Mouse (Mus musculus) liver, embryonic 13.5 days (tissue): ENCODE measurements at regions not wholly inside any gene's neighbourhood (a gene's known extent, or its start where the extent isn't known, plus 50 kb on each side); places are given as distances from the start of the nearest gene placed in this dataset.

Source experiments
- ATAC-seq: fragments of 200-750 bp; cut with Nextera tagmentation; 2 replicates; pipeline ENCODE4 v1.8.0; 2017; ENCODE audit warnings: low read depth, mild to moderate bottlenecking, moderate number of reproducible peaks, moderate library complexity
- DNase-seq: peaks from one replicate; pipeline ENCODE4 v3.0.0; 2022
- H3K27ac ChIP-seq: fragments of 300-500 bp; sonication (generic); 2 replicates; pipeline ENCODE4 v1.5.1; 2015; ENCODE audit warnings: moderate library complexity, mild to moderate bottlenecking, inconsistent platforms
- H3K27me3 ChIP-seq: fragments of 300-500 bp; sonication (generic); 2 replicates; pipeline ENCODE4 v1.6.1; 2015; ENCODE audit warnings: mild to moderate bottlenecking, inconsistent platforms
- H3K36me3 ChIP-seq: fragments of 300-500 bp; sonication (generic); 2 replicates; pipeline ENCODE4 v1.6.1; 2015; ENCODE audit warnings: mild to moderate bottlenecking, inconsistent platforms
- H3K4me1 ChIP-seq: fragments of 300-500 bp; sonication (generic); replicated peaks from 2 replicates; pipeline ENCODE4 v1.6.1; 2015; ENCODE audit warnings: inconsistent platforms
- H3K4me2 ChIP-seq: fragments of 300-500 bp; sonication (generic); 2 replicates; pipeline ENCODE4 v1.6.1; 2015; ENCODE audit warnings: inconsistent platforms, mild to moderate bottlenecking, moderate library complexity
- H3K4me3 ChIP-seq: fragments of 300-500 bp; sonication (generic); replicated peaks from 2 replicates; pipeline ENCODE4 v1.5.1; 2015; ENCODE audit warnings: mild to moderate bottlenecking, inconsistent platforms
- H3K9ac ChIP-seq: fragments of 300-500 bp; sonication (generic); 2 replicates; pipeline ENCODE4 v1.6.1; 2015; ENCODE audit warnings: mild to moderate bottlenecking, inconsistent platforms
- H3K9me3 ChIP-seq: fragments of 300-500 bp; sonication (generic); replicated peaks from 2 replicates; pipeline ENCODE4 v1.6.1; 2016; ENCODE audit warnings: inconsistent platforms
- WGBS: fragments of 180-500 bp; shearing (Covaris S2); methylation state at CpG from one replicate; pipeline ENCODE4 v1.1.7; 2015; ENCODE audit not compliant: insufficient replicate concordance; 5-methylcytosine and 5-hydroxymethylcytosine counted together

DNA sequence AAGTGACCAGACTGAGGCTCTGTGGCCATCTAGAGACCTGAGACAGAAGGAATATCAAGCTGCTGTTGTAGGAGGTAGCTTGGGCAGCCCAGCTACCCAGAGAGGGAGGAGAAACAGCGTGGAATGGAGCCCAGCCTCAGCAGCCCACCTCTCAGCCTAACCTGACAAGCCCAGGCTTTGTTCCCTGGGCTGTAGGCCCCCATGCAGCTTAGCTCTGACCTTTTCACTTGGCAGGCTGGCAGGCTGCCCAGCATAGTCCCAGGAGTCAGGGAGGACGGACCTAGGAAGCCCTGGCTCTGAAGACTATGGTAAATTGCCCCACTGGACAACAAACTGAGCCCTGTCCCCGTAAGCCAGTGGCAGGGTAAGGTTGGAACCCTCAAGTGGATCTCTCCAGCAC, 141.8 kb upstream of the Csf3r start:
- WGBS = 50% methylated on average over 3 of the region's 3 CpGs
- DNase-seq = no peak

DNA sequence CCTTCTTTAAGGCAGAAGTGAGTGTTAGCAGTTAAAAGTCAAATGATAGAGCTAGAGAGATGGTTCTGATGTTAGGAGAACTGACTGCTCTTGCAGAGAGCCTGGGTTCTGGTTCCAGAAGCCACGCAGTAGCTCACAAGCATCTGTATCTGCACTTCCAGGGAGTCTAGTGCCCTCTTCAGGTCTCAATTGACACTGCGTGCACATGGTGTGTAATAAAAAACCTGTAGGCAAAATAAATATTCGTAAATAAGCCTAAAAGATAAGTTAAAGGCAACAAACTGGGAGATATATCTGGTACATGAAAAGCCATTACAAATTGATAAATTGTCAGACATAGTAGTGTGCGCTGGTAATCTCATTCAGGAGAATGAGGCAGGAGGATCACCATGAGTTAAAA, 133.8 kb upstream of the Csf3r start:
- Histone ChIP-seq H3K4me2 (no peak overlapping the region), H3K36me3 (no peaks in the 10 kb centered on the region), H3K9me3 (no peaks in the 10 kb centered on the region), H3K4me1 (no peaks in the 10 kb centered on the region), H3K9ac (no peak overlapping the region), H3K27me3 (no peaks in the 10 kb centered on the region), H3K4me3 (no peak overlapping the region), H3K27ac (no peak overlapping the region)
- 41% methylated on average over 4 of the region's 4 CpGs for WGBS
- ATAC-seq (no peak), DNase-seq (no peak)

More for the DNA sequence above, 141.8 kb upstream of the Csf3r start:
- Histone ChIP-seq H3K27ac (no peak overlapping the region), H3K9ac (no peak overlapping the region), H3K36me3 (no peaks in the 10 kb centered on the region), H3K4me3 (no peak overlapping the region), H3K27me3 (no peaks in the 10 kb centered on the region), H3K4me2 (no peak overlapping the region), H3K4me1 (no peaks in the 10 kb centered on the region), H3K9me3 (no peaks in the 10 kb centered on the region)
- ATAC-seq = no peak

DNA sequence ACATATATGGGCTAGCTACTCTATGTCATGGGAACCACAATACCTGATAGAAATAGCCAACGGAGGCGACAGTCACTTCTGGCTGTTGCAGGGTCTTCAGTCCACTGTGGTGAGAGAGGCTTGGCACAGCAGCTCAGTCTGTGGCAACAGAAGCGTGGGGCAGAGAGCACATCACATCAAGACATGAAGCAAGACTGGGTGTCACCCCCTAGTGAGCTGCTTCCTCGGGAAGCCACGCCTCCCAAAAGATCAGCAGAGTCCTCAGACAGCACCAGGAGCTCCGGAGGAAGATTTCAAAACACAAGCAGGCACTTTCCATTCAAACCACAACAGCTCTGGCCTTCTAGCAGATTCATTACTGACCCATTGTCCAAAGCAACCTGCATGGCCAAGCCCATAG, 131.2 kb upstream of the Csf3r start:
- DNase-seq = no peak

DNA sequence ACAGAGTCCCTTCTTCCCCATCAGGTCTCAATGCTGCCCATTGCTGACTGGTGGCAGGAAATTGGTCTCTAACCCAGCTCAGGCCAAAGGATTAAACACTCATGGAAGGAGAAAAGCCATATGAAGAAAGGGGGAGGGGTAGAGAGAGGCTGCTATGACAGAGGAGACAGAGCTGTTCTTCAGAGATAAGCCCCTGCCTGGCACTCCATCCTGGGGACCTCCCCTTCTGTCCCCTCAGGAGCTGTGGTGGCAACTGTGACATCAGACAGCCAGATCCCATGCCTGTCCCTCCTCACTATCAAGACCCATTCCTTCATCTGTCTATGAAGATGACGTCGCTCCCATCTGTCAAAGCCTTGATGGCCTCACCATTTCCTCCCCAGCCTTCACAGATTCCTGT, 126.6 kb upstream of the Csf3r start:
- Histone ChIP-seq H3K4me1 (peaks cover 6% of the 10 kb centered on the region; the same call in 1 of the 2 replicates), H3K4me3 (no peak overlapping the region), H3K36me3 (no peaks in the 10 kb centered on the region), H3K4me2 (no peak overlapping the region), H3K27ac (no peak overlapping the region), H3K27me3 (no peaks in the 10 kb centered on the region), H3K9me3 (no peaks in the 10 kb centered on the region), H3K9ac (no peak overlapping the region)
- 25% methylated on average over 2 of the region's 2 CpGs for WGBS
- DNase-seq (peak; percentile 16), ATAC-seq (peak; percentile 81)

More for the DNA sequence above, 131.2 kb upstream of the Csf3r start:
- Histone ChIP-seq H3K4me1 (peaks cover 6% of the 10 kb centered on the region; the same call in 1 of the 2 replicates), H3K9ac (no peak overlapping the region), H3K27ac (no peak overlapping the region), H3K36me3 (no peaks in the 10 kb centered on the region), H3K9me3 (no peaks in the 10 kb centered on the region), H3K4me3 (no peak overlapping the region), H3K27me3 (no peaks in the 10 kb centered on the region), H3K4me2 (no peak overlapping the region)
- no peak for ATAC-seq
- 40% methylated on average over 6 of the region's 6 CpGs for whole genome bisulfite sequencing

DNA sequence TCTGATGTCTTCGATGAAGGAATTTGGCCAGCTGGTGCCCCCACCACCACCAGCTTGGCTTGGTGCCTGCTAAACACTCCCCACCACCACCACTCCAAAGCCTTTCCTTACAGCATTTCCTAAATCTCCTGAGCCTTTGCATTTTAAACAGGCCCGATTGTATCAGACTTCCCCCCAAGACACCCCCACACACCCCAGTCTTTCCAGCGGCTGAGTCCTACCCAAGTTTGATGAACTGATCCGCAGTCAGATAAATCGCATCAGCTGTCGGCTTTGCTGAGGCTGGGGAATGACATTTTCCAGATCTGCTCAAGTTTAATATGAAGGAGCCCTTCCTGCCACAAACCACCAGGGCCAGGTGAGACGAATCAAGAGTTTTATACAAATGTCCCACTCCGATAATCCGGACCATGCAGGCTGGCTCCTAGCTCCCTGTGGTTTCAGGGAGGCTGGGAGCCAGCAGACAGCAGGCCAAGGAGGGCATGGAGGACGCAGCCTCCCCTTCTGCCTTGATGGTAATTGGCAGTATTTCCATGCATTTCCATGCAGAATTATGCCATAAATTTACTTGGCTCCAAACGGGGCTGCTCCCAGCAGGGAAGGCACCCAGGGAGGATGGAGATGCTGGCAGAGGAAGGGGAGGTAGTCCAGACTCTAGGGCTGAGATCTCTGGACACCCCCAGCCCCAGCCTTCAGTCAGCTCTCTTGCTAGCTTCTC, 125.6 kb upstream of the Csf3r start:
- Histone ChIP-seq H3K27ac (no peak overlapping the region), H3K27me3 (no peaks in the 10 kb centered on the region), H3K4me2 (no peak overlapping the region), H3K36me3 (no peaks in the 10 kb centered on the region), H3K9me3 (no peaks in the 10 kb centered on the region), H3K4me1 (peaks cover 6% of the 10 kb centered on the region; the same call in 1 of the 2 replicates), H3K9ac (no peak overlapping the region), H3K4me3 (no peak overlapping the region)
- DNase-seq = no peak
- ATAC-seq = no peak
- WGBS = 54% methylated on average over 11 of the region's 11 CpGs

DNA sequence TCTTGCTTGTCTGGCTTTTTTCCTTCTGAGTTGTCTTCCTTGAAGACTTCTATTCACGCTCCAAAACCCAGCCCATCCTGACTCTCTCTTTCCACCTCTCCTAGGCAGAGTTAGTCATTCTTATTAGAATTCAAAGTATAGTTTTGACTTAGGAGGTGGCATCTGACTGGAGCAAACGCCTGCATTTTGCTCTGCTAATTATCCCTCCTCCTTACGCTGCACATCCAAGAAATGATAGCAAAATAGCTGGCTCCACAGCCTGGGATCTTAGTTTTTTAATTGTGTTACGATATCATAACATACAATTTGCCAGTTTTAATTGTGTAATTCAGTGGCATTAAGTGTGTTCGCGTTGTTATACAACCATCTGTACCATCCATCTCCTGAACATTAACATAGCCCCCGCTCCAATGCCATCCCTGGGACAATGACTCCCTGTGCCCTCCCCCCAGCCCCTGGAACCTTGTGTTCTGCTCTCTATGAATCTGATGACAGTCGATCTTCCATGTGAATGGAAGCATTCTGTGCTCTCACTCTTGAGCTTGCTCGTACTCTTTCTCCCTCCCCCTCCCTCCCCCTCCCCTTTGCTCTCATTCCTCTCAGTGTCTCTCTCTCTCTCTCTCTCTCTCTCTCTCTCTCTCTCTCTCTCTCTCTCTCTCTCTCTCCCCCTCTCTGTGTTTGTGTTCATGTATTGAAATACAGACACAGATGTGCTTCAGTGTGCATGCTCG, 122.6 kb upstream of the Csf3r start:
- H3K9ac ChIP-seq = no peak overlapping the region
- WGBS = 57% methylated on average over 10 of the region's 10 CpGs

DNA sequence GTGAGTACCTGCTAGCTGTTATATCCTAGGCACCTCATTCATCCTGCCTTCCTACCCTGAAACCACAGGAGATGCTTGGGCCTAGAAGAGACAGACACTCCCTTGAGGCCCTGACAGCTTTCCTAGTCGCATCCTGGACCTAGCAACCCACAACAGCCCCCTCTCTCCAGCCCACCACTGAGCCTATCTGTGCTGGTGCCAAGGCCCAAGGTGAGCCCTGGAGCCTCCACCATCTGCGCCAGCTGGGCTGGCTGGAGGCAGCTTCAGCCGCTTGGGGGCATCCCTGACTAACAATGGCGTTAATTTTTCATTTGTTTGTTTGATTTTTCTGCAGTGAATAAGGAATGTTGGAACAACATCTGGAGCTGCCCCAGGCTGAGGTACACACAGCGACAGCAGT, 118.1 kb upstream of the Csf3r start:
- Histone ChIP-seq H3K27me3 (peaks cover 7% of the 10 kb centered on the region), H3K27ac (no peak overlapping the region), H3K9ac (no peak overlapping the region), H3K4me2 (no peak overlapping the region), H3K9me3 (no peaks in the 10 kb centered on the region), H3K36me3 (no peaks in the 10 kb centered on the region), H3K4me3 (no peak overlapping the region), H3K4me1 (no peaks in the 10 kb centered on the region)
- ATAC-seq (no peak), DNase-seq (no peak)
- WGBS = 57% methylated on average over 5 of the region's 5 CpGs

More for the DNA sequence above, 122.6 kb upstream of the Csf3r start:
- no peak overlapping the region for H3K27ac ChIP-seq
- H3K4me3 ChIP-seq = no peak overlapping the region
- H3K4me2 ChIP-seq = no peak overlapping the region
- DNase-seq (no peak), ATAC-seq (no peak)
- H3K36me3 ChIP-seq = no peaks in the 10 kb centered on the region
- H3K9me3 ChIP-seq = no peaks in the 10 kb centered on the region
- H3K27me3 ChIP-seq = no peaks in the 10 kb centered on the region
- H3K4me1 ChIP-seq = peaks cover 6% of the 10 kb centered on the region; the same call in 1 of the 2 replicates

DNA sequence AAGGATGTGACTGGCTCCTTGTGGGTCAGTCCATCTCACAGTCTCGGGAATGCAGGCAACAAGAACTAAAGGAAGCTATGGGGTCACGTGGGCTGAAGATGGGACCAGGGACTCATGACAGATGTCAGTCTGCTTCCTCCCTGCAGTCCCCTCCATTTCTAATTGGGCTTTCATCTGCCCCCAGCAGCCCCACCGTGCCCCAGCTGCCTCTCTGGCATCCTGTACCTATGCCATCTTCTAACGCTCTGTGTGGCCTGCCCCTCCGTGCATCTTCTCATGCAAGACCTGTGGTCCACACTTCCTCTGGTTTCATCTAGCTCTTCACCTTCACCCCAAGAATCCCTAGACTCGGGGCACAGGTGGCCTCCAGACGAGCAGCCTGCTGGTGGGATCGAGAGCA, 115.4 kb upstream of the Csf3r start:
- Histone ChIP-seq H3K27me3 (peaks cover 24% of the 10 kb centered on the region), H3K9ac (no peak overlapping the region), H3K36me3 (no peaks in the 10 kb centered on the region), H3K9me3 (no peaks in the 10 kb centered on the region), H3K4me2 (no peak overlapping the region), H3K4me3 (no peak overlapping the region), H3K27ac (no peak overlapping the region), H3K4me1 (no peaks in the 10 kb centered on the region)
- WGBS = 63% methylated on average over 8 of the region's 8 CpGs
- DNase-seq (no peak), ATAC-seq (no peak)

DNA sequence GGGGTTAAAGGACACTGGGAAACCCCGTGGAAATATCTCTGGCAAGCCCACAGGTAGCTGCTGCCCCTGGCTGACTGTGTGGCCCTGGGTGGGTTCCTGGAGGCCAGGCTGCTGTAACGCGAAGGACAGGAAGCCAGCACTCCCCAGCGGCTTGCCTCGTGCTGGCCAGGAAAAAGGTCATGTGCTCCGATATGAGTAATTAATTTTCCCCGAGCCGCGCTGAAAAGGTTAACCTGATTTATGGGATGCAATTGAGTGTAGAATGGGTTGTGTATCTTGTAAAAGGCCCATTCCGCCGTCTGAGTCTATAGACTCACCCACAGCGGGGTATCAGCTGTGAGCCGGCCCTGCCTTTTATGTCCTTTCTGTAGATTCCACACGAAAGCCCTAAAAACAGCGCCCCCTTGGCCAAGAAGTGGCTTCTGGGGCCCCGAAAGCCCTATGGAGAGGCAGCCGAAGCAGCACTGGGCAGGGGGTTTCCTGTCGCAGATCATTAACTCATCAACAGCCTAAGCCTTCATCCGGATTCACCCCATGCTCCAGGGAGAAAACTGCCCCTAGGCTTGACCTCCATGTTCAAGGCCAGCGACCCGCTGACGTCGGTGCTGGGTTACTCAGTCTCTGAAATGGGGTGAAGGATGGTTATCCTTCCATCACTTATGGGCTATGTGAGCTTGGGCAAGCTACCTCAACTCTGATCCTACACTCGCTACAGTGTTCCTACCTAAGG, 112.6 kb upstream of the Csf3r start:
- no peaks in the 10 kb centered on the region for H3K4me1 ChIP-seq
- DNase-seq (no peak), ATAC-seq (no peak)
- H3K4me3 ChIP-seq = no peak overlapping the region
- no peak overlapping the region for H3K9ac ChIP-seq
- H3K27ac ChIP-seq = no peak overlapping the region
- H3K9me3 ChIP-seq = no peaks in the 10 kb centered on the region
- H3K4me2 ChIP-seq = no peak overlapping the region
- 12% methylated on average over 24 of the region's 24 CpGs for WGBS
- peaks cover 24% of the 10 kb centered on the region for H3K27me3 ChIP-seq
- no peaks in the 10 kb centered on the region for H3K36me3 ChIP-seq

DNA sequence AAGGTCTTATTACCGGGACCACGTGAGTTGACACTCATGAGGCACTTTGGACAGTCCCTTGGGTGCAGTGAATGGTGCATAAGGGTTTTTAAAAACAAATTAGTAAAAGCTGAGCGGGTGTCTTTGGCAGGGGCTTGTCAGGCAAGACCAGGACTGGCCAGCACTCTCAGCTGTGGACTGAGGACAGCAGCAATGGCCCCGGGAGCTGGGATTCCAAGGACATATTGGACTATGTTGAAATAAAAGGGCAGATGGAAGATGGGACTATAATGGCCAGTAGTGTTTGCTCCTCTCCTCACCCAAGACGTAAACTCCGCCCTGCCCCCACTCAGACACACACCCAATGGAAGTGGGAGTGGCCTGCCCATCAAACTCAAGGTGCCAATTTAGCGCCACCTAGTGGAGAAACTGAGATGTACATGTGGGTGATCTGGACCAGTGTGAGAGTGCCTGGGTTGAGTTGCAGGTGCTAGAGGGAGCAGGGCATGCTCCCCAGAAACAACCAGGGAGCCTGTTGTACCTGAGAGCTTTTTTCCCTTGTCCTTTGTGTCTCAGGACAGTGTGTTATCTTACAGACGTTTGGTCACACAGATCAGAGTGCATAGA, 111.8 kb upstream of the Csf3r start:
- no peak overlapping the region for H3K27ac ChIP-seq
- H3K9ac ChIP-seq = no peak overlapping the region
- no peak overlapping the region for H3K4me3 ChIP-seq
- H3K27me3 ChIP-seq = peaks cover 24% of the 10 kb centered on the region
- WGBS = 18% methylated on average over 8 of the region's 8 CpGs
- H3K9me3 ChIP-seq = no peaks in the 10 kb centered on the region
- H3K36me3 ChIP-seq = no peaks in the 10 kb centered on the region
- no peaks in the 10 kb centered on the region for H3K4me1 ChIP-seq
- H3K4me2 ChIP-seq = no peak overlapping the region
- ATAC-seq (no peak), DNase-seq (peak; percentile 47)

DNA sequence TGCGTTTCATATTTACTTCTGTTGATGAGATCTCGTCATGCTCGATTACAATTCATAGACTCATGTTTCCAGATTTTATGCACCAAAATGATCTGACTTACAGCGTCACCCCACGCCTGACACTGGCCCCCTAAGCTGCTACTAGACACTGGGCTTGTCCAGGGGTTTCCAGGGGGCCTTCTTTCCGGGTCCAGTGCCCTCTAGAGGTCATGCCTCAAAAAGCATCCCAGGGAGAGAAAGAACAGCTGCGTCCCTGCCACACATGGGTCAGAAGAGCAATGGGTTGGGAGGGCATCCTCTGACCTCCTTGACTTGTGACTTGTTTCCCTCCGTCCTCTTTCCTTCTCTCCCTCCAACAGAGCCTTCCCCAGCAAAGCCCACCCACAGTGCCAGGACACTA, 109.2 kb upstream of the Csf3r start:
- Histone ChIP-seq H3K36me3 (no peaks in the 10 kb centered on the region), H3K27ac (no peak overlapping the region), H3K4me3 (no peak overlapping the region), H3K4me1 (no peaks in the 10 kb centered on the region), H3K27me3 (peaks cover 24% of the 10 kb centered on the region), H3K4me2 (no peak overlapping the region), H3K9ac (no peak overlapping the region), H3K9me3 (no peaks in the 10 kb centered on the region)
- DNase-seq = no peak
- no peak for ATAC-seq
- 29% methylated on average over 8 of the region's 8 CpGs for WGBS
